Mouse (Mus musculus): ENCODE data around the gene Crb2.

Gene Crb2

DNA sequence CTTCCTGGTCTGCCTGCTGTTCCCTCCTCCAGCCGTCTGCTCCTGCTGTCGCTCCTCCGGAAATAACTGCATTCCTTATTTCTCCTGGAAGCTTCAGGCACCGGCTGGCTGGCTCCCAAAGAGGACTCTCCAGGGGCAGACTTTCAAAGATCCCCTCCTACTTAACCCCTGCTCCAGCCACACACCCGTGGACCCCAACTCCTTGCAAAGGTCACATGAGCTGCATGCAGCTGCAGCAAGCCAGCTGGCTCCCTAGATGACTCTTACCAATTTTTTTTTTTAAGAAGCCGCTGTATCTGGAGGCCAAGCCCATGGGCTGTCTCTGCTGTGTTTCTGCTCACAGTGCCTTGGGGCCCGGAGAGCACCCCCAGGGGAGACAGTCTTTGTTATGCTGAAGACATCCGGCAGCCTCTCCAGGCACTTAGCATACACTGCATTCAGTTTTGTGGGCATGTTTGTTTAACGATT, 8.9 kb upstream of the Crb2 start:
- peak; percentile 78 to 83 for DNase-seq

DNA sequence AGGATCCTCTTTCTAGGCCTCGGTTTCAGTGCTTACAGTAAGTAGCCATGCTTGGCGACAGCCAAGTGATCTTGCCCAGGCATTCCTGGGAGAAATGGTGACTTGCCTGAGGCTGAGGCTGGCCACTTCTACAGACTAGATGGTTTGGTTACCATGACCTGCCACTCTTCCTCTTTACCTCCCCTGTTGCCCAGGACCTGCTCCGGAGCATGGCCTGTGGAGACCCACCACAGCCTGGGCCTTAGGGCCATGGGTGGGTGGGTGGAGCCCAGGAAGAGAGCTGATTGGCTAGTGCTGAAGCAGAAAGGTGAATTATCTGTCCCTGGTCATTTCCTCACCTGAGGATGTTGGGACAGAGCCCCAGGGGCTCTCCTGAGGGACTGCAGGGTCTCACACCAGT, 8.3 kb upstream of the Crb2 start:
- no peak for DNase-seq

DNA sequence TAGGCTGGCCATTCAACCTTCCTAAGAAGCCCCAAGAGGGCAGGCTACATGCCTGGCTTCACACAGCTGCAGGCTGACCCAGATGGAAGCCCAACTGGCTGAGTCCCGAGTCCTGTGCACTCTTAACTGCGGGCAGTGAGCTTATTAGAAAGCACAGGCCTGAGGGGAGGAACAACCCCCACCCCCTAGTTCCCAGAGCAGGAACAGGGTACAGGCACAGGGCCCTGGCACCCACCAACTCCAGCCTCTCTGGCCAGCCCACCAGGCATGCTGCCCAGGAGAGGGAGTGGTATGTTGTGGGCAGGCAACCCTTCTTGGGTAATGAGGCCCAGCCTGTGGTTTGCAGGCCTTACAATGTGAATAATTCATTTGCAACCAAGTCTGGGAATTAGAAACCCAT, 7.1 kb upstream of the Crb2 start:
- no peak for DNase-seq

DNA sequence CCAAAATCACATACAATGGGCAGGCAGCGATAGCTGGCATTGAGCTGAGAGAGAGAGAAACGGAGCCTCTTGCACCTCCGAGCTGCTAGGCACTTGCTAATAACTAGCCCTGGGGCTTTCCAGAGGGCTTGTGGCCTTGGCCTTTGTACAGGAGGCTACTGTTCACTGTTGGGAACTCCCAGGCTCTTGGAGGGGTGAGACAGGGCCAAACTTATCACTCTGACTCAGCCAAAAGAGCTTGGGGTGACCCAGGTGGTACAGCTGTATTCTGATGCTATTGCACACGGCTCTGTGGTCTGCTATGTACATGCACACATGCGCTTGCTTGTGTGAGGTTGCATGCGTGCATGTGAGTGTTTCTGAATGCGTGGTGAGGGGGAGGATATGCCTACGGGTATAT, 6.3 kb upstream of the Crb2 start:
- DNase-seq = no peak

DNA sequence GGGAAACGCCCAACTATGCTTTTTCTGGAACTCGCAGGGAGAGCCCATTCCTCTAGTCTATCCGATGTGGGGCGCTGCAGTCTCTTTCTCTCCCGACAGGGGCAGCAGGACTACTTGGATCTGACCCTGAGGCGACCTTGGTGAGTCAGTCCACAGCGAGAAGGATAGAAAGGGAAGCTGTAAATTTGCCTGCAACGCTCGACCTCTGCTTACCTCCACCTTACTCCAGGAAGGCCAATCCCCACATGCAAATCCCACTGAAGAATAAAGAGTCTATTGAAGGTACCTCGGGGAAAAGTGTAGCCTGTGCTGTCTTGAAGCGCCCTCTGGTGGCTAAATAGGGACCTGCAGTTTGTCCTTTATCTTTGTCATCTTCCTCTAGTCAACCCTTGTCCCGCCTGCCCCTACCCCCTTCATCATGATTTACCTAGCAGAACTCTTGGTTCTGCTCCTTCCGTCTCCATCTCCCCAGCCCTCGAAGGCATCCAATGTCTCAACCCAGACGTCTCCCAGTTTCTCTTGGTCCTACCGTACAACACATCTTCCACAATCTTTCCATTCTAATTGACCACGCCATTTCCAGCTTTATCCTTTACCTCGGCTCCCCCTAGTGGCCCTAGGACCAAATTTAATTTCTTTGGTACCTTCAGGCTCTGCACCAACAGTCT, 4.3 kb upstream of the Crb2 start:
- DNase-seq = peak; percentile 92 to 93

DNA sequence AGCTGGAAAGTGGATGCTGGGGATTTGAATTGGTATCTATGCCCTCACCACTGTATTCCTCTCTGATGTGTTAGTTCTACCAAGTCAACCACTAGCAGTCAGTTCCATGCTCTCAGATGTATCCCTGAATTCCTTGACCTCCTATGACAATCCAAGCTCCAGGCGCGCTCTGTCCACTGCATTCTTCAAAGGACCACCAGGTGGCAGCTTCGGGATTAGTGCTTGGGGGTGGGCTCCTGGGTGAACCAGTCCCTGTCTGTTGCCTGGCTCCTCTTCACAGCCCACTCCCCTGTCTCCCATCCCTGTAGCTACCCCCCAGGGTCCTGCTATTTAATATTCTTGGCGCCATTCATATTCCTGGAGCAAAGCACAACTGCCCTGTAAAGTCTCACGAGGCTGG, 1.5 kb upstream of the Crb2 start:
- peak; percentile 79 to 84 for DNase-seq

DNA sequence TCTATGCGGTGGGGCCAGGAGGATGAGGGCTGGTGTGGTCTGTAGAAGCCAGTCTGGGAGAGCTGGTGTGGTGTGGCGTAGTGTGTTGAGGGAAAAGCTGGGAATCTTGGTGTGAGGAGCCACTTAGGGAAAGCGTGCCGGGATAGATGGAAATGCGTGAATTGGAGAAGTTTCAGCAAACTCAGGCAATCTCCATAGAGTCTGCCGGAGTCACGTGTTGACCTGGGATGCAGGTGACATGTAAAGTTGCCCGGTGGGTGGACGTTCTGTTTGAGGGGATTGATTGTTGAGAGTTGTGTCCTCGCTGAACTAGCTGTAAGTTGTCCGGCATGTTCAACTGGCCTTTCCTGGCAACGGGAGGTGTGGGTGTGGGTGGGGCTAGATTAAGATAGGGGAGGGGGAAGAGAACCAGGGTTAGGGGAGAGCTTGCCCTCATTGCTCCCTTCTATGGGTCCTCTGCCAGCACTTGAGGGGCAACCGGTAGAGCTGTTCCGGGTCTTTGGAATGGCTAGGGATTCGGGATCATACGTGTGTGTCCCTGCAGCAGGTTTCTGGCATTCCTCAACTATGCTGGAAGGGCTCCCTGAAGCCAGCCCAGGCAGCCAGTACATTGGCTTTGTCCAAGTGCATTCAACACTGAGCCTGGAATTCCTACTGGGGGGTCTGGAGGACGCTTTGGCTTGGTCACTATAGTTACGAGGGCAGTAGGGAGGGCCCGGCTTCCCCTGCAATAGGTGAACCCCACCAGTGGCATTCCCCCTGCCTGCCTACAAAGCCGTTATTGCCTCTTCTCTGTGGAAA, 762 bp downstream of the Crb2 start:
- DNase-seq = no peak

DNA sequence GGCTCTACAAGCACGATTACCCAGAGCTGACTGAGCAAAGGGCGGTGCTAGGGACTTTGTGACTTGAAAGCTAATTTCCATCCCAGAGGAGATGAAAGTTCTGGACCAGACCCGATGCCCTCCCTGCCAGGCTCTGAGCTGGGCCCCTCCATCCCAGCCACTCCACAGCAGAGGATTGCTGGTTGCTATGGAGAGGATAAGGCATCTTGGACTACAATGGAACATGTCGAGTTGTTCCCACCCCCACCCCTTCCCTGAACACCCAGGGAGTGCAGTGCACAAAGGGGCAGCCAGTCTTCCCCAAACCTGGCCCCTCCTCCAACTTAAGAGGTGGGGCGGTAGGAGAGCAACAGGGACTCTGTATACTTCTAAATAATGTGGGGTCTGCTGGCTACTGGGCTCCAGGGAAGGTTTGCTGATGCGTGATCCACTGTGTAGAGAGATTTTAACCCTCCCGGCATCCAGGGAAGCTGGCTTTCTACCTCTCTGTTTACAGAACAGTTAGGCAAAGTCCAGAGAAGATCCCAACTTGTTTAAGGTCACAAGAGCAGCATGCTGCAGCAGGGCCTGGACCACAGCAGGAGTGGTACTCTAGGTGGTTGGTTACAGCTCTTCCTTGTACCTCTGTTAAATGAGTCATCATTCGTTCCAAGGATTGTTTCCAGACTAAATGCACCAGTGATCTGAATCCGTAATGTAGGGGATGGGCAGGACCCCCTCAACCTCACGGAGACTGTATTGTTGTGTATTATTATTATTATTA, 2.1 kb downstream of the Crb2 start:
- DNase-seq = no peak

DNA sequence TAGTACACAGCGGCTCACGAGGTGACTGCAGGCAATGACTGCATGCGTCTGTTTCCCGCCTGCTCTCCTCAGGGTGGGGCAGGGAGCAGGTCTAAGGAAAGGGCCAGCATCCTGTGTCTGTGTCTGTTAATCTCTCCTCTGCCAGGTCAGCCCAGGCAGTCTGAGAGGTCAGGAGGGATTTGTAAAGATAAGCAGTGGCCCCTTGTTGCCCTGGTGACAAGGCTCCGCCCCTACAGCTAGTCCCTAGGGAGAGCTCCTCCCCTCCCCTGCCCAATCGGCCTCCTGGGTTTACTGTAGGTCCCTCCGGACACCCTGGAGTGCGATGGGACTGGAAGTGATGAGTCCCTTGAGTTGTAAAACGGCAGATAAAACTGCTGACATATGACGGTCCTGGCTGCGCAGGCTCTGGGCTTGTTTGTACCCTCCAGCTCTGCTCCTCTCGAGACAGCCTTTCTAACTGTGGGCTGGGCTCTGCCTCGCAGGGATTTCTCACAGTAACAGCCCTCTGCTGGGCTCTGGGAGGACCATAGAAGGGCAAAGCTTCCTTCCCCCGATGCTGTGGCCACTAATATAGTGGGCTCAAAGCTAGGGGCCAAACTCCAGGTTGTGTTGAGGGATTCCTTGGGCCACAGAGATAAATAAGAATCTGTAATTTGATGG, 4.4 kb downstream of the Crb2 start:
- peak; percentile 72 to 78 for DNase-seq

DNA sequence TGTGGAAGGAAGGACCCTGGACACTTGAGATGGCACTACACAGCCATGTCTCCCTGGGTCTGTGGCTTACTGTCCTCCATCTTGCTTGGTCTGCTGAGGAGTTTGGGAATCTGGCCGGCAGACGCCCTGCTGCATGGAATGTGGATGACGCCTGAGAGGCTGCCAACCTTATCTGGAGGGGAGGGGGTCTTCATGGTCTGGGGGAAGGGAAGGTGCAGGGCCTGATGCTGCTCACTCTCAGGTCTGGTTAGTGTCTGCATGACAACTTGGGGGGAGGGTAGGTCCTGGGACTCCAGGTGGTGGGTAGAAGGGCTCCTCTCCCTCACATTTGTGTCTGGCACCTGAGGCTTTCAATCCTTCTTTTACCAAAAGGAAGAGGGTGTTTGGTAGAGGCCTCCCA, 5.4 kb downstream of the Crb2 start:
- no peak for DNase-seq

DNA sequence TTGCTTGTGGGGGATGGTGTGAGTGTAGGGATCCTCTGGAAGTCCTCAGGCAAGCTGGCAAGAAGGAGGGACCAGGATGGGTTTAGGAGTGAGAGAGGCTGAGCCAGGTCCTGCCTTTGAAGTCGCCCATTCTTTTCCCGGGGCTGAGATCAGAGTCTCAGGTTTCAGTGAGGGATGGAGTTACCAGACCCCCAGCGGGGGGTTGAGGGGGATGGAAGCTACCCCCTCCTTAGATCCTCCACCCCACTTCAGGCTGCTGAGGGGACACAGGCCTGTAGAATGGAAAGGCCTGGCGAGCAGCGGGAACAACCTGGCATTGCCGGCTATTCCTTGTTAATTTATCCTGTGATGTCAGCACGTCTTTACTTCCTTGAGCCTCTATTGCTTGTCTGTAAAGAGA, 6.0 kb downstream of the Crb2 start:
- no peak for DNase-seq

DNA sequence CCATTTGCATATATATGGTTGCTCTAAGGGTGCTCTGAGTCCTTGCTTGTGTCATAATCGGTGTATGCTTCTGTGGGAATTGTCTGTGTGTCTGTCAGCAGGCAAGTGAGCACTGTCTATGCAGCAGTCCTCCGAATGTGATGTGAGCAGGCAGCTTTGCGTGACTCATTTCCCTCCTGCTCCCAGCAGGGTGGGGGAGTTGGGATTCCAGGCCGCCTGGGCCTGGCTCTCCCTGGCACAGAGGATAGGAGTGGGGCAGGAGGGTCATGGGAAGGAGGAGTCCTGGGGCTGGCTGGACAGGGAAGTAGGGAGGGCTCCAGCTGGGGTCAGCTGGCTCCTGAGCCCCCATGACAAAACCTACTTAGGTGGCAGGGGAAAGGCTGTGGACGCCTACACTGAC, 8.4 kb downstream of the Crb2 start:
- DNase-seq = peak; percentile 52 to 69

DNA sequence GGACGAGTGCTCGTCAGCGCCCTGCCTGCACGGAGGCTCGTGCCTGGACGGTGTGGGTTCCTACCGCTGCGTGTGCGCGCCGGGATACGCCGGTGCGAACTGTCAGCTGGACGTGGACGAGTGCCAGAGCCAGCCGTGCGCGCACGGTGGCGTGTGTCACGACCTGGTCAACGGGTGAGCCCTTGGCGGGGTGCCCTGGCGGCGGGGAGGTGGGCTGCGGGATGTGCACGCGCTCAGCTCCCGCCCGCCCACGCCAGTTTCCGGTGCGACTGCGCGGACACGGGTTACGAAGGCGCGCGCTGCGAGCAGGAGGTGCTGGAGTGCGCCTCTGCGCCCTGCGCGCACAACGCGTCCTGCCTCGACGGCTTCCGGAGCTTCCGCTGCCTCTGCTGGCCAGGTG, 10.4 kb downstream of the Crb2 start:
- peak; percentile 48 to 67 for DNase-seq

DNA sequence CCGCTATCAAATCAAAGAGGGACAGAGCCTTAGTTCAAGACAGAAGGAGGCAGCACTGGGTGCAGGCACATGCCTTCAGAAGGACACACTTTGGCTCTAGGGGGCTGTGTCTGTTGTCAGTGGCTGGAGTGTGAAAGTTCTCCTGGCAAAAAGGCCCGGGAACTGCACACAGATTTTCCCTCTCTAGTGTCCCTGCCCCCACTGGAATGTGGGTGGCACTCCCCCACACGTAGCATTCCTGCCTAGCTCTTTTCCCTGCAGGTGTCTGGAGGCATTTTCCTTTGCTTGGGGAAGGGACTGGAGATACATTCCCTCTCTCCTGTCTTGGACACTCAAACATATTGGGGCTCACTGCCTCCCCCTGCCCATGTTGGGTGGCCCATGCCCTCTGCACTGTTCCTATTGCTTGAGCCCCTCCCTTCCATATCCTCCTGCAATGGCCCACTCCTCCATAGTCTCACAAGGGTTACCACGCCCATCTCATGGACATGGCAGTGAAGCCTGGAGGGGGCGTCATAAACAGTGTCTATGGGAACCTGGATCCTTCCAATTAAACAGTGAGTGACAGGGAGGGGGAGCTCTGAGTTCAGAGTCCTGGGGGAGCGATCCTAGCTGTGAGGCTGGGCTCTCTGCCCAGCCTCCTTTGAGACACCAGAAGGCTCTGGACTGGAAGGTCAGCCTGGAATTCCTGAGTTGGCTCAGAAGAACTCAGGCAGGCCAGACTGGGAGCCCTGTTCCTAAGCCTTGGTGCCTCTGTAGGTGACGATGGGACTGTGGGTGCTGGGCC, 12.3 kb downstream of the Crb2 start:
- DNase-seq = peak; percentile 63 to 78

DNA sequence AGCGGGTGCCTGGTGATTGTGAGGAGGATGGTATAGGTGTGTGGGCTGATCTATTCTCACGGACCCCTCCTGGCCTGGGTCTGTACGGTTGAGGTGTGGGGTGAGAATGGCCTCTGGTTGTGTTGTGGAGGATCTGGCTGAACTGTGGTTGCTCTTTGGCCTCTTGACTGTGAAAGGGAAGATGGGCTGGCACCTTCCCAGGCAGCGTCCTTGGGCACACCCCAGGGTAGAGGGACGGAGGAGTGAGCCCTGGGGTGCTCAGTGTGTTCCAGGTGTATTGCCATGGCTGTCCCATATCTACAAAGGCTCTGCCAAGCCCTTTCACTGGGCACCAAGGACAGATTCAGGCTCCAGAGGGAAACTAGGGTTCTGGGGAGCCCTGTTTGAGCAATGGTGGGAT, 13.0 kb downstream of the Crb2 start:
- DNase-seq = no peak

DNA sequence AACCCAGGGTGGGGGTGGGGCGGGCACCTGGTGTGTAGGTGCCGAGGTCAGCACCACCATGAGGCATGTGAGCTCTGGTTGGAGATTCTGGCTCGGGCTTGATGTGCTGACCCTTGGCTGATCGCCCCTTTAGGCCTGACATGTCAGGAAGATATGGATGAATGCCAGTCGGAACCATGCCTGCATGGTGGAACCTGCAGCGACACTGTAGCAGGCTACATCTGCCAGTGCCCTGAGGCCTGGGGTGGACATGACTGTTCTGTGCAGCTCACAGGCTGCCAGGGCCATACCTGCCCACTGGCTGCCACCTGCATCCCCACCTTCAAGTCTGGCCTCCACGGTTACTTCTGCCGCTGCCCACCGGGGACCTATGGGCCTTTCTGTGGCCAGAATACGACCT, 13.9 kb downstream of the Crb2 start:
- DNase-seq = no peak

DNA sequence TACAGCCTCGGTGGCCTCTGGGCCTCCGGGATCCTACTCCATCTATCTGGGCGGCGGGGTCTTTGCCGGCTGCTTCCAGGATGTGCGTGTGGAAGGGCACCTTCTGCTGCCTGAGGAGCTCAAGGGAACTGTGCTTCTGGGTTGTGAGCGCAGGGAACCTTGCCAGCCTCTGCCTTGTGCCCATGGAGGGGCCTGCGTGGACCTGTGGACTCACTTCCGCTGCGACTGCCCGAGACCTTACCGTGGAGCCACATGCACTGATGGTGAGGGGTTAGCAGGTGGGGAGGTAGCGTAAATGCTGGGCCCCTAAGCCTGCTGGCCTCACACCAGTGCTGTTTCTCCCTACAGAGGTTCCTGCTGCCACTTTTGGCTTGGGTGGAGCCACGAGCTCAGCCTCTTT, 14.7 kb downstream of the Crb2 start:
- DNase-seq = no peak

DNA sequence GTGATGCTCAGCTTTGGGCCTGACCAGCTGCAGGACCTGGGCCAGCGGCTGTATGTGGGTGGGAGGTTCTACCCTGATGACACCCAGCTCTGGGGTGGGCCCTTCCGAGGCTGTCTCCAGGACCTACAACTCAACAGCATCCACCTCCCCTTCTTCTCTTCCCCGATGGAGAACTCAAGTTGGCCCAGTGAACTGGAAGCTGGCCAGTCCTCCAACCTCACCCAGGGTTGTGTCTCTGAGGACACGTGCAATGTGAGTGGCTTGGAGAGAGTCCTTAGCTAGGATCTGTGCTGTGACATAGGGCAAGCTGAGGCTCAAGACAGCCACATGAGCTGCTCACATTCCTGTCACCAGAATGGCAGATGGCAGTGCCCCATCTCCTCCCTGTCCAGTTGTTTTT, 15.3 kb downstream of the Crb2 start:
- DNase-seq = no peak

DNA sequence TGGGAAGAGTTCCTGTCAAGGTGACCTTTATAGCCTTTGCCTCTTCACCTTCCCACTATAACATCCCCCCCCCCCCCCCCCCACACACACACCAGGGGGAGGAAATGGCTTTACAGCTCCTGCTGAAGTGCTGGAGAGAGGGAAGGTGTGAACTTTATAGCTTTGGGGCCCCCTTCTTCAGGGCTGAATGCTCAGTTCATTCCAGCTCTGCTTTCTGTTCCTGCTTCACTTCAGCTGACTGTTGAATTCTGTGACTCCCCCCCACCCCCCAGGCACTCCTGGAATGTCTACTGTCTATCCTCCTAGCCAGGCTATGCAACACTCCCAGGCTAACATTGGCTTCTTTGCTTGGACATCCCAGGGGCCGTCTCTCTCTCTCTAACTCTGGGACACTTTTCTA, 20.0 kb downstream of the Crb2 start:
- no peak for DNase-seq

DNA sequence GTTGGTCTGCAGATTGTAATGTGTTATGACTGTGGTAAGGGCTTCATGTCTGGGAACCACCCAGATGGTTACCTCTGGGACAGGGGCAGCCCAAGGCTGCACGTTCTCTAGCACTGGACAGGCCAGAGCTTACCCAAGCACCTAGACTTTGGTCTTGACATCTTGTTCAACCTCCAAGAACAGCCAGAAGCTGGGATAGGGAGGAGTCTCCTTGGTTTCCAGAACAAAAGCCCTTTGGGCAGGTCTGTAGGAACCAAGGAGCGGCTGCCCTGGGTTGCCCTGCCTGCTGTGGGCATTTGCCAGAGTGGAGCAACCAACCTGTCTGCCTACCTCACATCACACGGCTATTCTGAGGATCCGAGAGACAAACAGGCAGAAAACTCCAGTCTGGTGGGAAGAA, 21.0 kb downstream of the Crb2 start:
- no peak for DNase-seq

DNA sequence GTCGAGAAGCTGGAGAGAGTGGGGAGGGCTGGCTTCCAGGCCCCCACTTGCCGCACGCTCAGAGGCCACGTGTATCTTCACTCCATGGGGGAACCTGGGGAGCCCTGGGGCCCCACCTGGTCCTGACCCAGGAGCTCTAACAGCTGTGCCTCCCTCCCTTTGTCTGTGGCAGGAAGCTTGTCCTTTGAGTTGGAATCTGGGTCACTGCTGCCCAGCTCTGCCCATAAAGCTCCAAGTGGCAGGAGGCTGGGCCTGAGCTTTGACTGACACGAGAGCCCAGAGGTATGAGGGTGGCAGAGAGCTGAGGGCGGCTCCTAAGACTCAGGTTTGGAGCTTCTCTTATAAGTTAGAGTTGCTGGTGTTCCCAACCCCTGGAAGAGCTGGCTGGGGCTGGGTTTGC, 23.1 kb downstream of the Crb2 start:
- peak in 1 of 2 experiments; percentile 34 for DNase-seq

DNA sequence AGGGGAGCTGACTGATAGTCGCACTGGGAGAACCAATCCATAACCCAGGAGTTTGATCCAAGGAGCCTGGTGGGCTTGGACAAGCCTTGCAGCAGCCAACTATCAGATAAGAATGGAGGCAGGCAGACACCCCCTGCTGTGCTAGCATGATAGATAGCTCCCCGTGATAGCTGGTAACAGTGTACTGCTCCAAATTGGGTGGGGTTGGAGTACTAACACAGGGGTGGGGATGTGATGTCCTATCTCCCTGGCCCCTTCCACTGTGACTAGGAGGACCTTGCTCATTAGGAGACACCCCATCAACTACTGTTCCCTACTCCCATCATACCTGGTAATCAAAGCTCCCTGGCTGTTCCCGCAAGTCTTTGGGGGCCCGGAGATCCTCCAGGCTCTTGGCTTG, 25.6 kb downstream of the Crb2 start:
- no peak for DNase-seq
